Mouse (Mus musculus) heart, embryonic 10.5 days (tissue): ENCODE measurements around the gene Exoc4. TPM values are rescaled to one million over a fixed set of nuclear protein-coding genes. Genes with fewer than 3 reads are reported as not detected.

Experiments
- DNase-seq: peaks from one replicate; pipeline ENCODE4 v3.0.0-alpha.2; 2017; ENCODE audit warnings: low spot score
- H3K27ac ChIP-seq: fragments of 300-500 bp; sonication (generic); 2 replicates; pipeline ENCODE4 v1.5.1; 2016; ENCODE audit warnings: mild to moderate bottlenecking
- H3K27me3 ChIP-seq: fragments of 300-500 bp; sonication (generic); 2 replicates; pipeline ENCODE4 v1.6.1; 2016; ENCODE audit warnings: mild to moderate bottlenecking; ENCODE audit not compliant: poor library complexity, insufficient read depth, severe bottlenecking
- H3K36me3 ChIP-seq: fragments of 300-500 bp; sonication (generic); 2 replicates; pipeline ENCODE4 v1.6.1; 2016; ENCODE audit warnings: mild to moderate bottlenecking, moderate library complexity
- H3K4me1 ChIP-seq: fragments of 300-500 bp; sonication (generic); 2 replicates; pipeline ENCODE4 v1.6.1; 2016; ENCODE audit warnings: mild to moderate bottlenecking
- H3K4me3 ChIP-seq: fragments of 300-500 bp; sonication (generic); 2 replicates; pipeline ENCODE4 v1.5.1; 2016; ENCODE audit warnings: mild to moderate bottlenecking, moderate library complexity
- H3K9me3 ChIP-seq: fragments of 300-500 bp; sonication (generic); 2 replicates; pipeline ENCODE4 v1.6.1; 2016; ENCODE audit warnings: mild to moderate bottlenecking, moderate library complexity
- WGBS: fragments of 180-500 bp; shearing (Covaris S2); methylation state at CpG from one replicate; pipeline ENCODE4 v1.1.7; 2016; 5-methylcytosine and 5-hydroxymethylcytosine counted together
- polyA plus RNA-seq: library from polyadenylated mRNA; unstranded; fragments of >200 nt; fragmentation: Nextera tagmentation; extraction: Ambion mirVana; gene quantifications from 2 replicates; pipeline ENCODE4 v1.2.1, GENCODE M21; 2016

Exoc4 gene
- polyA plus RNA-seq, 1 experiment from 2014 or later, result 36.7 TPM

DNA sequence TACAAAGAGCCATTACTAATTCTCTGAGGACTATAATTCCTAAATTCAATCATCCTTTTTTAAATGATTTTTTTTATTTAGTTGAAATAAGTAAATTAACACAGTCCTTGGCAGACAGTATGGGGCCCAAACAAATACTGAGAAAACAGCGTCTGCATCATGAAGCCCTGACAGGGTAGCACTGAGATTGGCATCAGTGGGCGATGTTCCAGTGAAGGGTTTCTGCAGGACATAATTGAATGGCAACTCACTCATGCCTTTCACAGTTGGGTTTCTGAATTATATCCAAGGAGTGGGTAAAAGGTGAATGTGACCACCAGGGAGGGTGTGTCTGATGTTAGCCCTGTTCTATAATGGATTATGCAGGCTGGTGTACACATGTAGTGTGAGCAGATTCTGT is 674.7 kb downstream of the Exoc4 start:
- no peak for DNase-seq
- 92% methylated on average over 2 of the region's 2 CpGs for WGBS
- Histone ChIP-seq H3K27me3 (no peaks in the 10 kb centered on the region), H3K4me3 (no peak overlapping the region), H3K9me3 (no peaks in the 10 kb centered on the region), H3K36me3 (no peaks in the 10 kb centered on the region; the same call in 1 of the 2 replicates), H3K4me1 (no peaks in the 10 kb centered on the region), H3K27ac (no peak overlapping the region)

DNA sequence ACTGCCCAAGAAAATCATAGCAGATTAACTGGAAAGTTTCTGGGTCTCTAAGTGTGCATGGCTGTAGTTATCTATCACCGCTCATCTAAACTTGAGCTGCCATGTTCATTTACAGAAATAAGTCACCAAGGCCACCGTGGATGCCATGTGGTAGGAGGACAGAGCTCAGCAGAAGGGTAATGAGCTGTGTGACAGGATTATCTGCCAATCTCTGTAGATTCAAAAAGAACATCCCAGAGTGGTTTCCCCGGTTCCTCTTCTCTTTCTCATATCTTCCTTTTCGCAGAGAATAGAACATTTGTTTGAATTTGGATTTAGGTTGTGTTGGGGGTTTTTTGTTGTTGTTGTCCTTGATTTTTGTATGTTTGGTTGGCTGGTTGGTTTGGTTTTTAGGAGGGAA is 676.0 kb downstream of the Exoc4 start:
- Histone ChIP-seq H3K27ac (no peak overlapping the region), H3K4me1 (peaks cover 3% of the 10 kb centered on the region; the same call in 1 of the 2 replicates), H3K4me3 (no peak overlapping the region), H3K27me3 (no peaks in the 10 kb centered on the region), H3K36me3 (no peaks in the 10 kb centered on the region; the same call in 1 of the 2 replicates), H3K9me3 (no peaks in the 10 kb centered on the region)
- 90% methylated on average over 4 of the region's 4 CpGs for WGBS
- no peak for DNase-seq

DNA sequence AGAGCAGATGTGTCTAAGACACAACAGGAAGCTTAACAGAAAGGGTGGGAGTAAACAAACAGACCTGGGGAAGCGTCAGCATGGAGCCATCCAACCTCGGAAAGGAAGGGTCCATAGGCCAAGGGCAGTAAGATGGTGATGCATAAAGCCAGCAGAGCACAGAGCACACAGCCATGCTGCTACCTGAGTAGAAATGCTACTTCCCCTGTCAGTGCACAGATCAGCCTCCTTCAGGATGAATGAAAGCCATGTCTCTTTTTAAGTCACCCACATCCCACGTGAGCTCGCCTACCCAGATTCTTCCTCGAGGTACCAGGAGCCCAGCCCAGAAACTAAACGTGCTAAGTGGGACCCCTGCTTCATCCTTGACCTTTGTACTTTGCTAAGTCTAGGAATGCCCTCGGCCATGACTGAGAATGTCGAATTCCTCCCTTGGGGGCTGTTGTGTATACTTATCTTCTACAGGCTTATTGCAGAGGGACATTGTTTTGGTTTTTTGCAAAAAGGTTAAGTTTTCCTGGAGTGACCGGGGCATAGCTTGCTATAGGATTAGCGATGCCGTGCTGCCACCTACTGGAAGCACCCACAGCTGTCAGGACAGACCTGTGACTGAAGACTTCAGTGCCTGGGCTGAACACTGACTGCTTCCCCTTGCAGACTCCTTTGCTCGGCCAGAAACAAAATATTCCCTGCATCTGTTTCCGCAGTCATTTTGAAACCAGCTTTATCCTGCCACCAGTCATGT is 680.6 kb downstream of the Exoc4 start:
- no peaks in the 10 kb centered on the region for H3K27me3 ChIP-seq
- no peak overlapping the region for H3K4me3 ChIP-seq
- peak; percentile 83 for DNase-seq
- 25% methylated on average over 13 of the region's 13 CpGs for WGBS
- no peaks in the 10 kb centered on the region for H3K9me3 ChIP-seq
- no peaks in the 10 kb centered on the region for H3K36me3 ChIP-seq
- peaks cover 3% of the 10 kb centered on the region; the same call in 1 of the 2 replicates for H3K4me1 ChIP-seq
- H3K27ac ChIP-seq, result no peak overlapping the region

DNA sequence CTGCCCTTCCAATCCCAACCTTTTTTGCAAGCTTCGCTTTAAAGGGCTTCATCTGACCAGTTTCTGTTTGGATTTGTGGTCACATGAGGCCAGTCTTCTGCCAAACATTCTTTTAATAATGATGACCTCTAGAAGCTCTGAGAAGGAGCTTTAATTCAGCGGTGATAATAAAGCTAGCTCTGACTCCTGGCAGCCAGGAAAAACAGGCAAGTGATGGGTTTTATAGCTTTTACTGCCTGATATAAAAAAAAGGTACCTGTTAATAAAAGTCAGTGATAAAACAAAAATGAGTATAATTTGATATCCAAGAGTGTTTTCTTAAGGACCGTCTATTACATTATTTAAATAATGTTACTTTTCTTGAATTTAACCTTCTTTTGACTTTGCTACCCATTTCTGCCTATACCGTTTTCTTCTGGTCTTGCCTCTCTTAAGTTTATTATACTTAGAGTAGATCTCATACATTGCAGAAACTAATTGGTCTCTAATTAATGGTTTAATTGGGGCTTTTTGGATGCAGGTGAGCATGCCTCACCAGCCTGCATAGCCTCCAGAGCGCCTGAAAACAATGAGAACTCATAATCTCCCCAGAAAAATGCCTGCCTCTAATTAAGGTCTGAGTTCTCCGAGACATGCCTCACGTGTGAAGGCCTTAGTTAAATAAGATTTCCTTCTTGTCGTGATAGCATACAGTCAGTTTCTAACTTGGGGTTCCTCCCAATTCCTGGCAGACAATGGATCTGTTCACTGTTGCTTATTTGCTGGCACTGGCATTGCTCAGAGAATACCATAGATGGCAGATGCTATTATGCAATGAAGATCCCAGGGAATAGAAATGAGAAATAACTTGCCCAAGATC is 681.4 kb downstream of the Exoc4 start:
- DNase-seq, result no peak
- H3K4me3 ChIP-seq, result no peak overlapping the region
- H3K9me3 ChIP-seq, result no peaks in the 10 kb centered on the region
- WGBS, result 77% methylated on average over 8 of the region's 8 CpGs
- H3K4me1 ChIP-seq, result peaks cover 3% of the 10 kb centered on the region; the same call in 1 of the 2 replicates
- H3K27ac ChIP-seq, result no peak overlapping the region
- H3K27me3 ChIP-seq, result no peaks in the 10 kb centered on the region
- H3K36me3 ChIP-seq, result no peaks in the 10 kb centered on the region

DNA sequence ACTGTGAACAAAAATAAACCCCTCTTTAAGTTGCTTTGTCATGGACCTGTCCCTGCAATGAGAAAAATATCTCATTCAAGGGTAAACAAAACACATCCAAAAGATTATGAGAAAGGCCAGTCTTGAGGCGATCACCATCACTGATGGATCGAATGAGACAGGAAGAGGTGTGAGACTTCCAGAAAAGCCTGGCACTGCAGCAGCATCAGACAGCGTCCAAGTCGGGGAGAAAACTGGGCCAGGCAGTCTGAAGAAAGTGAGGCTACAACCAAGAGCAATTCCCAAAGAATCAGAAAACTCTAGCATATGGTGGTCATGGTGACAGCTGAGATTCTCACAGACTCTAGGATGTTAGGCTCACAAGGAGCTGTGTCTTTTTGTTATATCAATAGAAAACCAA is 689.0 kb downstream of the Exoc4 start:
- Histone ChIP-seq H3K27ac (no peak overlapping the region), H3K9me3 (no peaks in the 10 kb centered on the region), H3K36me3 (no peaks in the 10 kb centered on the region; the same call in 1 of the 2 replicates), H3K27me3 (no peaks in the 10 kb centered on the region), H3K4me1 (peaks cover 8% of the 10 kb centered on the region; the same call in 1 of the 2 replicates), H3K4me3 (no peak overlapping the region)
- 86% methylated on average over 4 of the region's 4 CpGs for WGBS
- no peak for DNase-seq

DNA sequence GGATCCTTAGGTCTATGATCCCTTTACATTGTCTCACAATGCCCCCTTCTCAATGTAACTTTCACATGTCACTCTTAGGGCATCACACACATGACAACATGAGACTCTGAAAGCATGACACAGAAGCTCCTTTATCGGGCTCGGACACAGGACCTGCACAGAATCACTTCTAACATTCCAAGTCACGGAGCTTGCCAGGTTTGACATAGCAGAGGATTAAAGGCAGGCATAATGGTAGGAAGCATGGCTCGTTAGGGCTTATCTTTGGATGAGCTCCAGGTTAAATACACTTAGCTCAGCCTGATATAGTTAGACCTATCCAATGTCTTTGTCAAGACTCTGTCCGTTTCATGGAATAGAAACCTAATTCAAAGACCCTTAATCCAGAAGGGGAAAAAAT is 690.3 kb downstream of the Exoc4 start:
- no peak for DNase-seq
- no peaks in the 10 kb centered on the region for H3K27me3 ChIP-seq
- H3K27ac ChIP-seq, result no peak overlapping the region
- H3K4me1 ChIP-seq, result peaks cover 8% of the 10 kb centered on the region; the same call in 1 of the 2 replicates
- no peaks in the 10 kb centered on the region; the same call in 1 of the 2 replicates for H3K36me3 ChIP-seq
- H3K9me3 ChIP-seq, result no peaks in the 10 kb centered on the region
- H3K4me3 ChIP-seq, result no peak overlapping the region
- WGBS, result 40% methylated on average over 5 of the region's 5 CpGs

DNA sequence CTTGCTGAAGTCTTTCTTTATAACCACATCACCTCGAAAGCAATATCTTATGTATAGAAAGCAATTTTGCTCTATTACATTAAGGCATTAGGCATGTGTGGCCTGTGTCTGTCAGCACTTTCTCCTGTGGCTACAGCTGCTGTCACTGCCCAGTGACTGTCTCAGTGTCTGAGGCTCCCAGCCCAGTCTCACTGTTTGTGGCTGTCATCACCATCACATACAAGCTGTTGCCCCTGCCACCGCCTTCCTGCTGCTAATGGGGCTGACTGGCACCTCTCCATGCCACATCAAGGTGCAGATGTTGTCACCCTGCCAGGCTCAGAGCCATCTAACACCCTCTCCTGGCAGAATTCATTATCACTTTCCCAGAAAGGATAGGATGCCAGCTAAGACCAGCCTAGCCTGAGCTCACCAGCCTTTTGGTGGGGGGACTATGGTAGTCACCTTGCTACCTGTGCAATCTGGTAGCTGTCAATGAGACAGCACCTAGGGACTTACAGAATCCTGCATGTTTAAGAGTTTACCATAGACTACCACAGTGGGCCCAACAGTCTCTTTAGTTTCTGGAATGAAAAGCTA is 698.1 kb downstream of the Exoc4 start:
- H3K36me3 ChIP-seq, result no peaks in the 10 kb centered on the region; the same call in 1 of the 2 replicates
- H3K4me3 ChIP-seq, result no peak overlapping the region
- WGBS, result 21% methylated on average over 2 of the region's 2 CpGs
- no peak overlapping the region for H3K27ac ChIP-seq
- H3K9me3 ChIP-seq, result no peaks in the 10 kb centered on the region
- no peaks in the 10 kb centered on the region for H3K27me3 ChIP-seq
- H3K4me1 ChIP-seq, result peaks cover 19% of the 10 kb centered on the region
- peak; percentile 82 for DNase-seq

DNA sequence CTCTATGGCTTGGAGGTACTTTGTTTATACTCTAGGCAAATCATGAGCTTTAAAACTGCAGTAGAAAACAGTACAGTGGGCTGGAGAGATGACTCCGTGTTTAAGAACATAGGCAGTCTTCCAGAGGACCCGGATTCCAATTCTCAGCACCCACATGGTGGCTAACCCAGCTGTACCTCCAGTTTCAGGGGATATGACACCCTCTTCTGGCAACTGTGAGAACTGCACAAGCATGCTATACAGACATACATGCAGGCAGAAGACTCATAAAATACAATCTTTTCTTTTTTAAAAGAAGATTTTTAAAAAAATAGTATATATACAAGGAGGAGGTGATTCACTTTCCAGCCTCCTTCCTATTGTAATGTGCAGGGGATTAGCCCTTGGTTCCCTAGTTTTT is 701.2 kb downstream of the Exoc4 start:
- 87% methylated on average over 2 of the region's 2 CpGs for WGBS
- Histone ChIP-seq H3K9me3 (no peaks in the 10 kb centered on the region), H3K27ac (no peak overlapping the region), H3K27me3 (no peaks in the 10 kb centered on the region), H3K36me3 (no peaks in the 10 kb centered on the region), H3K4me3 (no peak overlapping the region), H3K4me1 (peaks cover 19% of the 10 kb centered on the region)
- no peak for DNase-seq

DNA sequence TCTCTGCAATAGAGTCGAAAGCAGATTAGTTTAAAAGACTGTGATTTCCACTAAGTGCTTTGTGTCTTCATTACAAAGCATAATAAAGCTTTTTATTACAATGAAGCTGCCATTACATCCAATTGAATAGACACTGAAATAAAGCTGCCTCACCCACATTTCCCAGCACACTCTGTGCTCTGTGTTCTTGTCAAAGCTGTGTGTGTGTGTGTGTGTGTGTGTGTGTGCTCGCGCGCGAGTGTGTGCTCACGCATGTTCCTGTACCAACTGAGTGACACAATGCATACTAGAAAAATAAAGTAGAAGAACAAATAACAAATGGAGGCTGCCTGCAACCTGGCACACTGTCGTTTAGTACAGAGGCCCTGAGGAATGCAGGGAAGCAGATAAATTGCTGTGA is 706.6 kb downstream of the Exoc4 start:
- Histone ChIP-seq H3K4me1 (peaks cover 21% of the 10 kb centered on the region), H3K36me3 (no peaks in the 10 kb centered on the region), H3K9me3 (no peaks in the 10 kb centered on the region), H3K27me3 (no peaks in the 10 kb centered on the region), H3K27ac (no peak overlapping the region), H3K4me3 (no peak overlapping the region)
- WGBS, result 86% methylated on average over 7 of the region's 7 CpGs
- DNase-seq, result no peak

DNA sequence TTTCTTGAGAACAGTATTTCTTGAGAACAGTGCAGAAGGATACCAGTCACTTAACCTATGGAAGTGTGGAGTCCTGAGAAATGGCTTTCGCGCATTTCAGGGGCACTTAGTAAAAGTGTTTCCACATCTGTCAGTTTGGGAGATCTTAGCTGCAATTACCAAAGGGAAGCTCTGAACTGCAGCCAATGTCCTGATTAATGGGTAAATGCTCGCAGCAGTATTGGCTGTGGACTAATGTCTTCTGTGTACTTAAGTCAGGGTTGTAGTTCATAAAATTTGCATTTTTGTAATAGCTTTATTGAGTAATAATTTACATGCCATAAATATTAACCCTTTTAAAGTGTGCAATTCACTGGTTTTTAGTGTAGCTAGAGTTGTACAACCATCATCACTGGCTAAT is 709.4 kb downstream of the Exoc4 start:
- no peaks in the 10 kb centered on the region for H3K36me3 ChIP-seq
- H3K27me3 ChIP-seq, result no peaks in the 10 kb centered on the region
- H3K27ac ChIP-seq, result no peak overlapping the region
- H3K4me1 ChIP-seq, result peaks cover 21% of the 10 kb centered on the region
- DNase-seq, result no peak
- WGBS, result 85% methylated on average over 3 of the region's 3 CpGs
- no peaks in the 10 kb centered on the region for H3K9me3 ChIP-seq
- no peak overlapping the region for H3K4me3 ChIP-seq

DNA sequence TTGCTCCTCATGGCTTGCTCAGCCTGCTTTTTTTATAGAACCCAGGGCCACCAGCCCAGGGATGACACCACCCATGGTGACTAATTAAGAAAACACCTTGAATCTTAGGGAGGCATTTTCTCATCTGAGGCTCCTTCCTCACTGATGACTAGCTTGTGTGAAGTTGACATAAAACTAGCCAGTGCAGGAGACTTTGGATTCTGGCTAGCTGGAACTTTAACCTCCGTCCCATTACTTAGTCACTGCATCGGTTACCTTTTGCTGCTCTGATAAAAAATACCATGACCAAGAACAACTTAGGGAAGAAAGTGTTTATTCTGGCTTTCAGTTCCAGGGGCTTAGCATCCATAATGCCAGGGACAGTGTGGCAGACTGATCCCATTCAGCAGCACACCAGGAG is 711.9 kb downstream of the Exoc4 start:
- Histone ChIP-seq H3K4me1 (peaks cover 18% of the 10 kb centered on the region), H3K27me3 (no peaks in the 10 kb centered on the region), H3K4me3 (no peak overlapping the region), H3K27ac (no peak overlapping the region), H3K36me3 (no peaks in the 10 kb centered on the region), H3K9me3 (no peaks in the 10 kb centered on the region)
- WGBS, result 85% methylated on average over 2 of the region's 2 CpGs
- DNase-seq, result no peak

DNA sequence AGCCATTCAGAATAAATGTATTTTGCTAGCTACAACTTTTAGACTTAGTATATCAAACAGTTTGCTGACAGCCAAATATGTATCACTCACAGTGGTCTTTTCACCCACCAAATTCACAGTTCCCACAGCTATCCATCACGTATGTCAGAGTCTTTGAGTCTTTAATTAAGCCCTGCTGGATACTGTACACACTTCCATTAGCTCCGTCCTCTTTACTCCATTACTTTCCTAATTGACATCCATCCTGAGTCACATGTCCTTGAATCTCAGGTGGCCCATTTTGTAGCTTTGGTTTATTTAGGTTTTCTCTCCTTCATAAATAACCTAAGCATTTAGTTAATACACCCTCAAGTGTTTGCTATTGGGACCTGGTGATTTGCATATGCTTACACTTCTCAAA is 714.2 kb downstream of the Exoc4 start:
- Histone ChIP-seq H3K27ac (no peak overlapping the region), H3K36me3 (no peaks in the 10 kb centered on the region), H3K9me3 (no peaks in the 10 kb centered on the region), H3K4me1 (no peaks in the 10 kb centered on the region), H3K27me3 (no peaks in the 10 kb centered on the region), H3K4me3 (no peak overlapping the region)
- WGBS, result 70% methylated on average over 2 of the region's 2 CpGs
- no peak for DNase-seq

DNA sequence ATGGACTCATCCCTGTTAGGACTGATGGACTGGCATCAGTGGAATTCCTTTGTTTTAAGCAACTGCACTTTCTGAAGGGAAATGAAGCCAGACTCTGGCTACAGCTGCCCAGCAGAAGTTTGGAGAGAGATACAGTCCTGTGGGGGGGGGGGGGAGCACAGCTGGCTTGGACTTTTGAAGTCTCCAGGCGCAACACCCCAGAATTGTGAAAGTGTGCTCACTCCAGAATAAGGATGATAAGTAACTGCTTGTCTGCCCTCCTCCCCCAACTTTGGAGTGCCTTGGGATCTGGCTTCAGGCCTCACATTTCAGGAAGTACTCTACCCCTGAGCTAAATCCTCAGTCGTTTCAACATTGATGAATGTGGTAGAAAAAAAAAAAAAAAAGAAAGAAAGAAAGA is 716.7 kb downstream of the Exoc4 start:
- WGBS, result 31% methylated on average over 2 of the region's 2 CpGs
- H3K36me3 ChIP-seq, result no peaks in the 10 kb centered on the region
- no peaks in the 10 kb centered on the region for H3K9me3 ChIP-seq
- H3K4me1 ChIP-seq, result no peaks in the 10 kb centered on the region
- no peaks in the 10 kb centered on the region for H3K27me3 ChIP-seq
- H3K27ac ChIP-seq, result no peak overlapping the region
- no peak overlapping the region for H3K4me3 ChIP-seq
- peak; percentile 63 for DNase-seq
